Mouse (Mus musculus) embryonic fibroblast, embryonic 13.5 days (primary cell): ENCODE results near the gene Tfpi2. TPM values are rescaled to one million over a fixed set of nuclear protein-coding genes. Genes with fewer than 3 reads are reported as not detected.

Experiments
- H3K27ac ChIP-seq: 2 replicates; pipeline ENCODE4 v1.5.1; 2012; ENCODE audit warnings: low read length, control low read depth, inconsistent platforms; ENCODE audit not compliant: insufficient read depth
- H3K4me1 ChIP-seq: 2 replicates; pipeline ENCODE4 v1.6.1; 2011; ENCODE audit warnings: low read length; ENCODE audit not compliant: control insufficient read depth, insufficient read depth
- H3K4me3 ChIP-seq: 2 replicates; pipeline ENCODE4 v1.5.1; 2011; ENCODE audit warnings: mild to moderate bottlenecking, control low read depth, low read length; ENCODE audit not compliant: insufficient read depth
- CTCF ChIP-seq: IDR thresholded peaks from 2 replicates; pipeline ENCODE4 v1.5.1; 2011; ENCODE audit warnings: mild to moderate bottlenecking, control low read depth, low read length, moderate library complexity, borderline replicate concordance; ENCODE audit not compliant: insufficient read depth
- POLR2A ChIP-seq: IDR thresholded peaks from 2 replicates; pipeline ENCODE4 v1.6.1; 2011; ENCODE audit warnings: low read depth, mild to moderate bottlenecking, control low read depth, low read length, moderate library complexity
- polyA plus RNA-seq: library from polyadenylated mRNA; stranded (reverse); fragments of >200 nt; gene quantifications from 2 replicates; pipeline ENCODE4 v1.2.4, GENCODE M21; 2011; ENCODE audit warnings: low read depth; ENCODE audit not compliant: missing spikeins, insufficient read length

The Tfpi2 gene
- polyA plus RNA-seq, 1 experiment, result 6.4 TPM

- no peak overlapping the region for H3K27ac ChIP-seq
- H3K4me1 ChIP-seq, result no peaks in the 10 kb centered on the region
- no peak overlapping the region for H3K4me3 ChIP-seq
- TF ChIP-seq POLR2A (no peak), CTCF (no peak)
Observed at GRCm38 (mm10) chr6:3935048-3935447, 53.7 kb downstream of the Tfpi2 start.

GRCm38 (mm10) chr6:3926140-3926539 lies 62.6 kb downstream of the Tfpi2 start:
- Histone ChIP-seq H3K4me3 (no peak overlapping the region), H3K4me1 (no peaks in the 10 kb centered on the region), H3K27ac (no peak overlapping the region)
- no peak for TF ChIP-seq CTCF
- no peak for TF ChIP-seq POLR2A

- TF ChIP-seq CTCF, result no peak
- TF ChIP-seq POLR2A, result no peak
Observed at GRCm38 (mm10) chr6:3922870-3923269, 65.8 kb downstream of the Tfpi2 start.

GRCm38 (mm10) chr6:3916015-3916414 lies 72.7 kb downstream of the Tfpi2 start:
- no peak overlapping the region for H3K4me3 ChIP-seq
- H3K27ac ChIP-seq, result no peak overlapping the region
- TF ChIP-seq CTCF, result no peak
- no peak for TF ChIP-seq POLR2A
- H3K4me1 ChIP-seq, result peaks cover 2% of the 10 kb centered on the region; the same call in 1 of the 2 replicates

More at GRCm38 (mm10) chr6:3922870-3923269, 65.8 kb downstream of the Tfpi2 start:
- H3K4me1 ChIP-seq, result no peaks in the 10 kb centered on the region
- H3K4me3 ChIP-seq, result no peak overlapping the region
- H3K27ac ChIP-seq, result no peak overlapping the region

Other genes with a start within 250 kb of the Tfpi2 start
- gene Calcr, start 224.2 kb downstream of the Tfpi2 start, polyA plus RNA-seq, result not detected in 2 replicates
- not detected in 2 replicates for gene Gngt1, start 4.9 kb upstream of the Tfpi2 start, polyA plus RNA-seq
- 27.5 and 44.1 TPM in 2 replicates for gene Gng11, start 15.0 kb upstream of the Tfpi2 start, polyA plus RNA-seq
- 49.6 and 61.8 TPM in 2 replicates for gene Bet1, start 98.1 kb upstream of the Tfpi2 start, polyA plus RNA-seq